In the genomic region with DNA sequence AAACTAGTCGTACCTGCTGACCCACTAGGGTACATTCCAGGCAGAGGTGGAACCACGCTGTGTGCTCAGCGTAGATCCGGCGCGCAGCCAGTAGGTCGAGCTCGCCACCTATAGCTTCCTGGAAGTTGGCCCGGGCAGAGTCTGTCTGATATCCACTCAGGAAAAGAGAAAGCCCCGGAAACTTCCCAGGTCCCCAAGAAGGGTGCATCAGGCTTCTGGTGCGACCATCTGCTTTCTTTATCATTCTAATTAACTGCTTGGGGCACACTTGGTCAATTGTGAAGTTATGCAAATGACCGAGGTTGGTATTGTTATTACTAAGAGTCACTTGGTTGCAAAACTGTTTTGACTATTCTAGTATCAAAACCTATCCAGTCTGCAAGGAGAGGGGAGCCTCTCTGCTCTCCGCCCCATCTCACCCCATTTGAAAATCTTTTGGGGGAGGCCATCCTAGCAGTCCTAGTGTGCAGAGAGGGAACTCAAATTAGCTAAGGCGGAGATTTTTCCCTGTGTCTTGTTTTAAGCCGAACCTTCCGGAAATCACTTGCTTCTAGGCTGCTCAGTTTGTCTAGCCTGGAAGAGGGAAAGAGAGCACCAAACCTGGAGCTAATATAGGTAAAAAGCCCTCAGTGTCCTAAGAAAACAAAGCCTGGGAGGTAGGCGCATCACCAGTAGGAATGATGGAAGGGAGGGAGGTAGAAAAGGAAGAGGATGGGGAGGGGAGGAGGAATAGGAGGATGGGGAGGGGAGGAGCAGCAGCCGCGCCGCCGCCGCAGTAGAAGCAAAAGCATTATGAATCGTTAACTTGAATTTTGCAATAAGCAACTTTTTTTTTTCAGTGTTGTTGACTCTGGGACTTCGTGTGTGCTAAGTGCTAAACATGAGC, we compare ENCODE assay signal across 8 mouse cellular contexts. TPM values are rescaled to one million over a fixed set of nuclear protein-coding genes. Genes with fewer than 3 reads are reported as not detected.
A peak's percentile ranks its signal among the peaks of the same experiment; 100 is the strongest.
DNase-seq lines count a peak whose midpoint lies in the region; ATAC-seq and TF ChIP-seq lines count a peak whose summit lies in the region.

No protein-coding gene starts in this region.

- H3K4me2 ChIP-seq in liver, embryonic 13.5 days, result peak overlapping the region; percentile 65
- H3K4me2 ChIP-seq in myocyte (ENCODE audit: low read depth), result peak overlapping the region; percentile 21

- H3K9ac ChIP-seq in liver, embryonic 13.5 days, result 0 out of 2 replicates have a peak overlapping the region, but pooled peaks have one; percentile 29

- H3K4me1 ChIP-seq in liver, embryonic 13.5 days (replicated peaks), result peaks cover 23% of the 10 kb centered on the region

- H3K4me3 ChIP-seq in liver, embryonic 13.5 days (replicated peaks), result peak overlapping the region; percentile 43
- H3K4me3 ChIP-seq in myocyte, result no peak overlapping the region

- peaks cover 17% of the 10 kb centered on the region for H3K27me3 ChIP-seq in liver, embryonic 13.5 days
- H3K27me3 ChIP-seq in myocyte (ENCODE audit: control insufficient read depth, insufficient read depth, insufficient read length), result no peaks in the 10 kb centered on the region

- intact Hi-C loops in gastrocnemius, postnatal 14 days (cut with DNase I; ENCODE audit: low total_unique reads), result no loop called here

- TF ChIP-seq POLR2A in myocyte (IDR thresholded peaks at IDR 0.05; ENCODE audit: insufficient read length, low read depth), result no peak

- WGBS in liver, embryonic 13.5 days (ENCODE audit: insufficient replicate concordance), result 5% methylated on average over 24 of the region's 24 CpGs

- H3K36me3 ChIP-seq in liver, embryonic 13.5 days, result no peaks in the 10 kb centered on the region
- no peaks in the 10 kb centered on the region for H3K36me3 ChIP-seq in myocyte (ENCODE audit: control insufficient read depth, insufficient read depth)

- no peak for ATAC-seq in liver, embryonic 13.5 days (ENCODE audit: low read depth)

- peak; percentile 33 for DNase-seq in adrenal gland, adult 2 months
- no peak for DNase-seq in adrenal gland, adult 18-20 months (ENCODE audit: low spot score in 2 of 2)
- DNase-seq in B cell, adult 2 months, result peak; percentile 44 to 51
- peak; percentile 63 to 70 for DNase-seq in cerebellum, postnatal 36 days
- DNase-seq in heart, postnatal 4 days, result peak; percentile 33
- DNase-seq in liver, embryonic 13.5 days, result no peak
- no peak for DNase-seq in gastrocnemius, postnatal 14 days

- H3K9me3 ChIP-seq in liver, embryonic 13.5 days (replicated peaks), result no peaks in the 10 kb centered on the region

- H3K79me2 ChIP-seq in myocyte (ENCODE audit: control insufficient read depth, insufficient read depth), result no peaks in the 10 kb centered on the region

- H3K27ac ChIP-seq in liver, embryonic 13.5 days, result no peak overlapping the region

- no peak overlapping the region for H3ac ChIP-seq in myocyte (ENCODE audit: control insufficient read depth, insufficient read length)

TF ChIP-seq in myocyte, 11 proteins besides CTCF, POLR2A, EP300 and RAD21:
- TF ChIP-seq MYOG (IDR thresholded peaks at IDR 0.05; ENCODE audit: control insufficient read depth in 1 of 3, insufficient read depth in 1 of 3, insufficient read length in 2 of 3, low read depth in 2 of 3), result no peak
- no peak for TF ChIP-seq E2F4 (IDR thresholded peaks at IDR 0.05; ENCODE audit: insufficient read depth)
- no peak for TF ChIP-seq REST (IDR thresholded peaks at IDR 0.05; ENCODE audit: insufficient read depth, insufficient read length)
- no peak for TF ChIP-seq TCF12 (IDR thresholded peaks at IDR 0.05; ENCODE audit: insufficient read depth, poor library complexity, severe bottlenecking)
- no peak for TF ChIP-seq CEBPB (IDR thresholded peaks at IDR 0.05; ENCODE audit: insufficient read depth, poor library complexity, severe bottlenecking)
- no peak for TF ChIP-seq TCF3 (IDR thresholded peaks at IDR 0.05; ENCODE audit: insufficient read length, low read depth)
- no peak for TF ChIP-seq POLR2AphosphoS2 (IDR thresholded peaks at IDR 0.05; ENCODE audit: insufficient read length, low read depth)
- TF ChIP-seq MAX (IDR thresholded peaks at IDR 0.05; ENCODE audit: low read depth), result no peak

RNA-seq across cellular contexts. Expression of a gene that starts 26.4 kb away (rescaled TPM):
- under 1 TPM in 1 of 2 experiments, not detected in 1; 0.10 TPM for total RNA-seq in adrenal gland, adult 2 months (2021)
- 0.17 and 0.39 TPM in 2 replicates for polyA plus RNA-seq in adrenal gland, adult 2 months (2012; rRNA removed)
- under 1 TPM in 1 of 2 experiments, not detected in 1; 0.22 TPM for total RNA-seq in adrenal gland, adult 18-20 months (2021)
- total RNA-seq in heart, postnatal 4 days (2021), result under 1 TPM in 1 of 2 experiments, not detected in 1; 0.12 TPM
- 1.5 and 2.0 TPM in 2 replicates for polyA plus RNA-seq in liver, embryonic 13.5 days (2015; fragmentation: Nextera tagmentation; extraction: Ambion mirVana)
- 0.02 TPM for polyA plus RNA-seq in myocyte (2012; fragmentation: generic; extraction: Trizol)
- under 1 TPM in 1 of 2 experiments, not detected in 1; 0.10 TPM for total RNA-seq in gastrocnemius, postnatal 14 days (2021)

RNA-seq across cellular contexts. Expression of a gene that starts 30.4 kb away (rescaled TPM):
- 10 to 100 TPM; 39.2 to 44.8 TPM for total RNA-seq in adrenal gland, adult 2 months (2021)
- polyA plus RNA-seq in adrenal gland, adult 2 months (2012; rRNA removed), result 22.0 and 24.6 TPM in 2 replicates
- total RNA-seq in adrenal gland, adult 18-20 months (2021), result 10 to 100 TPM; 33.1 to 43.8 TPM
- total RNA-seq in heart, postnatal 4 days (2021), result 10 to 100 TPM; 57.8 to 62.5 TPM
- 24.8 and 33.3 TPM in 2 replicates for polyA plus RNA-seq in liver, embryonic 13.5 days (2015; fragmentation: Nextera tagmentation; extraction: Ambion mirVana)
- polyA plus RNA-seq in myocyte (2012; fragmentation: generic; extraction: Trizol), result 13.2 TPM
- 10 to 100 TPM; 55.2 to 55.7 TPM for total RNA-seq in gastrocnemius, postnatal 14 days (2021)

Comparison
In these comparisons a context has a peak if more than half of its experiments do, and no peak if none do; other contexts are left out.
1. DNase-seq: peak in adrenal gland, adult 2 months (single experiment), B cell, adult 2 months (2 of 2), cerebellum, postnatal 36 days (2 of 2) and heart, postnatal 4 days (single experiment); none in adrenal gland, adult 18-20 months (0 of 2), liver, embryonic 13.5 days (single experiment) and gastrocnemius, postnatal 14 days (single experiment).